Mouse (Mus musculus): ENCODE measurements around the gene Dhdh. TPM values are rescaled to one million over a fixed set of nuclear protein-coding genes. Genes with fewer than 3 reads are reported as not detected.
"Not testable (repeated sequence)": the region's sequence is repeated elsewhere in the genome, so short reads cannot be mapped to it uniquely, and the experiment has no call there.

Gene Dhdh
- total RNA-seq, 1 experiment from 2014 or later, result 7.5 TPM

- ATAC-seq (replicated peaks; ENCODE audit: insufficient number of reproducible peaks, low FRiP score, low TSS enrichment, poor library complexity, severe bottlenecking), result not testable (repeated sequence)
These were observed 8.3 kb downstream of the Dhdh start for GRCm38 (mm10) chr7:45480310-45480709.

GRCm38 (mm10) chr7:45478774-45479173 lies 9.8 kb downstream of the Dhdh start:
- no peak; the same call in 1 of the 2 replicates for ATAC-seq (replicated peaks; ENCODE audit: insufficient number of reproducible peaks, low FRiP score, low TSS enrichment, poor library complexity, severe bottlenecking)

DNA sequence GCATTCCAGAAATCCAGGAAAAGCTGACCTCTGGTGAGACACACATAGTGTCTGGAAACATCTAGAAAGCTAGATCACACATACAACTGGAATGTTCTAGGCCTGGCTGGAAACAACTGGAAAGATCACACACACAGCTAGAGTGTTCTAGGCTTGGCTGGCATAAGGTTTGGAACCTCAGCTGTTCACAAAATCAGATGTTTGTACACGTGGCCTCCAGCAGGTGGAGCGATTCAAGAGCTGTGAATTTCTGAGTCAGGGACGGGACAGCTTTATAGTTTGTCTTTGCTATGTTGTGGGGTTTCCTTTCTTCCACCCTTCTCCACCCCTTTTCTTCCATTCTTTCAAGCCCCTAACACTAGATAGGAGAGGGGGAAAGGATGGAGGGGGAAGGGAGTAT lies 11.6 kb downstream of the Dhdh start:
- ATAC-seq (replicated peaks; ENCODE audit: insufficient number of reproducible peaks, low FRiP score, low TSS enrichment, poor library complexity, severe bottlenecking), result peak; percentile 63

DNA sequence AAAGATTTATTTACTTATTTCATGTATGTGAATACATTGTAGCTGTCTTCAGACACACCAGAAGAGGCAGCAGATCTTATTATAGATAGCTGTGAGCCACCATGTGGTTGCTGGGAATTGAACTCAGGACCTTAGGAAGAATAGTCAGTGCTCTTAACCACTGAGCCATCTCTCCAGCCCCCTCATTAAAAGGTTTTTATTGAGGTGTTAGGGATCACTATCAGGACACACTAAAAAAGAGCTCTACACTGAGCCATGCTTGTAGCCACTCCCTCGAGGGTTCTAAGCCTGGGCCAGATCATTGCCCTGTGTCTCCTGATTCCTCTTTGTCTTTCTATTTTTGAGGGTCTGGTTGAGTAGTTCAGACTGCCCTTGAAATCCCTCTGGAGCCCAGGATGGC lies 12.2 kb downstream of the Dhdh start:
- ATAC-seq (replicated peaks; ENCODE audit: insufficient number of reproducible peaks, low FRiP score, low TSS enrichment, poor library complexity, severe bottlenecking), result no peak

DNA sequence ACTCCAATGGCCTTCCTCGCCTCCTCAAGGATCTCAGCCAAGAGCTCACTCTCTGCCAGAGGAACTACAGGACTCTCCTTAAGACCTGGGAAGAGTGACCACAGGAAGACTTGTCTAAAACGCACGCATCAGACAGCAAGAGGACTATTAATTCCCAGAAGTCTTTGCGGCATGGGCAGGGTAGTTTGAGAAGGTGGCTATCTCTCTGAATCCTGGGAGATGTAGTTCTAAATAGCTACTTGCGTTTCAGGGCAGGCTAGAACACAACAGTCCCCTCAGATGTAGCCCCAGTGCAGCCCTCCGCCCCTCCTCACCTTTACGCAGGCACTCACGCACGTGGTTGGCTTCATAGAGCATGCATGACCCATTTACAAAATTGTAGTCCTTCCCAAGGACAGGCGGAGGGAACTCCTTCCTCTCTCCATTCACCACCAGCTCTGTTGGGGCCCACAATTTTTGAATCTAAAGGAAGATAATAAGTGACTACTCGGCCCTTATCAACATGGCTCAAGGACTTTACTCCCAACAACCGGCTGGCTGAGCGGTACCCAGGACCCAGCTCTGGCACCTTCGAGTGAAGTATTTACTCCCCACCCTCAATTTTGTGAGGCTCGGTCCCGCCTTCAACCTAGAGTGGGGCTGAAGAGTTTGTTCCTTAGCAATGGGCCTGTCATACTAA lies 13.2 kb downstream of the Dhdh start:
- ATAC-seq (replicated peaks; ENCODE audit: insufficient number of reproducible peaks, low FRiP score, low TSS enrichment, poor library complexity, severe bottlenecking), result no peak

DNA sequence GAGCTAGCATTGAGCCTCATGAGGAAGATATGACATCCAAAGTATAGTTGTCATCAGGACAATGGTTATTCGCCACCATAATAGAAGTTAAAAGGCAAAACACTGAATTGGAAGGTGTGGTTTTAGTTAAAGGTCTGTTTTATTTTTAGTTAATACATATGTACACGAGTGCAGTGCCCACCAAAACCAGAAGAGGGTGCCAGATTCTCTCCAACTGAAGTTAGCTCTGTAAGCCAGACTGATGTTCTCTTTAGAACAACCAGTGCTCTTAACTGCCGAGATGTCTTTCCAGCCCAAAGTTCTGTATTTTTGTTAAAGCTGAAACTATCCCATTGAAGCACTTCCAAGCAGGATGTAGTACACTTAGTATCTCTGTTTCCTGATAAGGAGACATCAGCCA lies 17.7 kb downstream of the Dhdh start:
- ATAC-seq (replicated peaks; ENCODE audit: insufficient number of reproducible peaks, low FRiP score, low TSS enrichment, poor library complexity, severe bottlenecking), result 0 out of 2 replicates have a peak, but pooled peaks have one; percentile 45

- no peak for ATAC-seq (replicated peaks; ENCODE audit: insufficient number of reproducible peaks, low FRiP score, low TSS enrichment, poor library complexity, severe bottlenecking)
These were observed 21.4 kb downstream of the Dhdh start for GRCm38 (mm10) chr7:45467090-45467670.

DNA sequence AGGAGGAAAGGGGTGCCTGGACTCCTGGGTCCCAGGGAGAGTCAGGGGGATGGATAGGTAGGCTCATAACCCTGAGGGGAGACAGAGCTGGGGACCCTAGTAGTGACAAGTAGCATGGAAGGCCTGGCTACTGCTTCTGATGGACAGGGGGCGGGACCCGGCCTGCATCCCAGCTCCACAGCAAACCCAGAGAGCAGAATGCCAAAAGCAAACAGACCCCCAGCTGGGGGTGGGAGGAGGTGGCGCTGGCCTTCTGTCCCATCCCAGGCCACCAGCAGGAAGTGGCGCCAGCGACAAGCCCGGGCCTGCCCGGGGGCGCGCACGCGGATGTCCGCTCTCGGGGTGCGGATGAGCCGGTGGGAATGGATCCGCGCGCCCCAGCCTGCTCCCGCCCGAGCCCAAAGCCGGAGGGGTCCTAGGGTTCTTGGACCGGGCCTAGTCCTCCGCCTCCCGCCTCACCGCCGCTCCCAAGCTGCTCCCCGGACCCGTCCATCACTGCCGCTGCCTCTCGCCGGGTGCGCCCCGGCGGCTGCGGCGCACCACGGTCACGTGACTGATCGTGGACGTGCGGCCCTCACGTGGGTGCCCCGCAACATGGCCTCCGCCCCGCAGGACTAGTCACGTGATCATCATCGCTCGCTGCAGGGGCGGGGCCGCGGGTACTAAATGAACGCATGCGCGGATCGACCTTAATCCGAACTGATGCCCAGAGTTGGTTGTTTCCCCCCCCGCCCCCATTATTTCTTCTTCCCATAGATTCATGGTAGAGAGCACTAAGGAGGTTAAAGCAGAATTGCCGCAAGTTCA lies 22.1 kb downstream of the Dhdh start, which contains the start of gene Bax:
Bax (minus strand) TSS at position 616 of the 807 bp plus-strand sequence.
- peak; percentile 84 for ATAC-seq (replicated peaks; ENCODE audit: insufficient number of reproducible peaks, low FRiP score, low TSS enrichment, poor library complexity, severe bottlenecking)

DNA sequence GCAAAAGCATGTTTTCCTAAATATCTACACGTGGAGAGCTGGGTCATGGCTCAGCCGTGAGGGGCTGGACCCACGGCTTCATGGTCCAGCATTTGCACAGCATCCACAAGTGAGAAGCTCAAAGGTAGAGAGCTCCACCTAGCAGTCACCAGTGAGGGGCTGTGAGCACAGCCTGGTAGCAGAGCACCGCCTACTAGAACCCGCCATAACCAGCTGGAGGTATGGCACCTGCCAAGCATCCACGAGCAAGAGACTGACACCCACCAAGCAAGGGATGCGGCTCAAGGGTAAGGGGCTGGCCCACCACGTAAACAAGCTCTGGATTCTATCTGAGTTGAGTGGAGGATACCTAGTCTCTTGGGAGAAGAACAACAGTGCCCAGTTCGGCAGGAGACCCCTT lies 23.1 kb downstream of the Dhdh start:
- ATAC-seq (replicated peaks; ENCODE audit: insufficient number of reproducible peaks, low FRiP score, low TSS enrichment, poor library complexity, severe bottlenecking), result no peak

DNA sequence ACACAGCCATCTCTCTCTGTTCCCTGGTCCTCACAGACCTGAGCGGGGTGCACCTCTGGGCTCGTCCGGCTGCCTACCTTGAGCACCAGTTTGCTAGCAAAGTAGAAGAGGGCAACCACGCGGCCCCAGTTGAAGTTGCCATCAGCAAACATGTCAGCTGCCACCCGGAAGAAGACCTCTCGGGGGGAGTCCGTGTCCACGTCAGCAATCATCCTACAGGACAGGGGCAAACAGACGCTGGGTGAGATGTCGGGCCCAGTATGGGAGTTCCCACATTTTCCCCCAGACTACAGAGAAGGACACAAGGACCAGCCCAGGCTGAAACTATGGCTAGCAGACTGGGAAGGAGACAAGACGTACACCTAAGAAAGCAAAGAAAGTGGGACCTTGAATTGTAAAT lies 23.5 kb downstream of the Dhdh start:
- ATAC-seq (replicated peaks; ENCODE audit: insufficient number of reproducible peaks, low FRiP score, low TSS enrichment, poor library complexity, severe bottlenecking), result no peak

DNA sequence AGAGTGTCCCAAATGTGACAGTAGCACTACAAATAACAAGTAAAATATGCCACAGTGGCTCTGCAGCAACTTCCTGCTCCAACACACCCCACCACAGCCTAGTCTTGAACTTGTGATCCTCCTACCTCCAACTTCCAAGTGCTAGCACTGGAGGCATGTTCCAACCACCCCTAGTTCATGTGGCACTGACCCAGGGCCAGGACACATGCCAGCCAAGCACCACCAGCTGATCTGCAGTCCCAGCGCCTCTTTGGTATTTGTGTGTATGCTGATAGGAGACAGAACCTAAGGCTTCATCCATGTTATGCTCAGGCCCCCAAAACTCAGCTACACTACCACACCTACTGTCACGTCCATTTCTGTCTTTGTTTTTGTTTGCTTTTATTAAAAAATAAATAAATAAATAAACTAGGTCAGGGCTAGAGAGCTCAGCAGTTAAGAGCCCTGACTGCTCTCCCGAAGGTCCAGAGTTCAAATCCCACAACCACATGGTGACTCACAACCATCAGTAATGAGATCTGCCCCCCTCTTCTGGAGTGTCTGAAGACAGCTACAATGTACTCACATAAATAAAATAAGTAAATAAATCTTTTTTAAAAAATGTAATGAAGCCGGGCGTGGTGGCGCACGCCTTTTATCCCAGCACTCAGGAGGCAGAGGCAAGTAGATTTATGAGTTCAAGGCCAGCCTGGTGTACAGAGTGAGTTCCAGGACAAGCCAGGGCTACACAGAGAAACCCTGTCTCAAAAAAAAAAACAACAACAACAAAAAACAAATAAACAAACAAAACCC lies 24.4 kb downstream of the Dhdh start:
- no peak for ATAC-seq (replicated peaks; ENCODE audit: insufficient number of reproducible peaks, low FRiP score, low TSS enrichment, poor library complexity, severe bottlenecking)

DNA sequence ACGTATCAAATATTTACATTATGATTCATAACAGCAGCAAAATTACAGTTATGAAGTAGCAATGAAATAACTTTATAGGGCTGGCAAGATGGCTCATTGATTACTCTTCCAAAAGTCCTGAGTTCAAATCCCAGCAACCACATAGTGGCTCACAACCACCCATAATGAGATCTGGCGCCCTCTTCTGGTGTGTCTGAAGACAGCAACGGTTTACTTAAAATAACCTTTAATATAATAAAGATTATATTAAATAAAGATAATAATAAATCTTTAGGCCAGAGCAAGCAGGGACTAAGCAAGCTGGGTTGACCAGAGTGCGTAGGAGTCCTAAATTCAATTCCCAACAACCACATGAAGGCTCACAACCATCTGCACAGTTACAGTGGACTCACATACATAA lies 25.7 kb downstream of the Dhdh start:
- not testable (repeated sequence) for ATAC-seq (replicated peaks; ENCODE audit: insufficient number of reproducible peaks, low FRiP score, low TSS enrichment, poor library complexity, severe bottlenecking)

DNA sequence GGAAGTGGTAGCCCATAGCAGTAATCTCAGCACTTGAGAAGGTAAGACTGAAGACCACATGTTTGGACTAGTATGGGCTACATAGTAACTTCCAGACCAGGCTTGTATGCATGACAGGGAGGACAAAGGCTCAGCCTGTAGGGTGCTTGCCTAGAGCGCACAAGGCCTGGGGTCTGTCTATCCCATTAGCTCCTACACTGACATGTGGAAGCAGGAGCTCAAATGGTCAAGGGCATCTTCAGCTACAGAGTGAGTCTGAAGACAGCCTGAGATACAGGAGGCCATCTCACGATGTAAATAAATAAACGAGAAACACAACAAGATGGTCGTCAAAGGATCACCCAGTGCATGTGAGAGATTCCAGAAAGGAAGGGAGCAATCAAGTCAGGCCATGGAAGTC lies 26.3 kb downstream of the Dhdh start:
- no peak for ATAC-seq (replicated peaks; ENCODE audit: insufficient number of reproducible peaks, low FRiP score, low TSS enrichment, poor library complexity, severe bottlenecking)

DNA sequence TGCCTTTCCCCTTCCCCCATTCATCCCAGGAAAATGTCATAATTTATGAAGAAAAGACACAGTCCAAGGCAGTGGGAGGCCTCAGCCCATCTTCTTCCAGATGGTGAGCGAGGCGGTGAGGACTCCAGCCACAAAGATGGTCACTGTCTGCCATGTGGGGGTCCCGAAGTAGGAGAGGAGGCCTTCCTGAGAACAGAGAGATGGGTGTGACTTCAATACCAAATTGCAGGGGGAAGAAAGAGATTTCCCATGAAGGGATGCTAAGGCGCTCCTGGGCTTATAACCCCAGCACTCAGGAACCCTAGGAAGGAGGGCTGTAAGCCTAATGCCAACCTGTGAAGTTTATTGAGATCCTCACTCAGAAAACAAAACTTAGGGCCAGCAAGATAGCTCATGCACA lies 26.8 kb downstream of the Dhdh start:
- no peak for ATAC-seq (replicated peaks; ENCODE audit: insufficient number of reproducible peaks, low FRiP score, low TSS enrichment, poor library complexity, severe bottlenecking)

DNA sequence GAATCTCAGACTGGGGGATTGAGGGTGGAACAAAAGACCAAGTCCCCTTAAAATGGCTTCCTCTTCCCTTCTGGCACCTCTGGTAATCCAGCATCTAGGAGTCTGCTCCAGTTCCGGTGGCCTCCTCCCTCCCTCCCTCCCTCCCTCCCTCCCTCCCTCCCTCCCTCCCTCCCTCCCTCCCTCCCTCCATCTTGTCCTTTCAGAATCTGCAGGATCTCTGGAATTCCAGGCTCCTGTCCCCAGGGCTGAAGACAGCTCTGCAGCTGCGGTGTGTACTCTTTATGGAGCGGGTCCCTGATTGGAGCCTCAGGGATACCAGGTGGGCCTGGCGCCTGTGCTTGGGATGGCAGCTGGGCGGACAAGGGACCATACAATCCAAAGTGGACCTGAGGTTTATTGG lies 27.3 kb downstream of the Dhdh start:
- ATAC-seq (replicated peaks; ENCODE audit: insufficient number of reproducible peaks, low FRiP score, low TSS enrichment, poor library complexity, severe bottlenecking), result no peak

DNA sequence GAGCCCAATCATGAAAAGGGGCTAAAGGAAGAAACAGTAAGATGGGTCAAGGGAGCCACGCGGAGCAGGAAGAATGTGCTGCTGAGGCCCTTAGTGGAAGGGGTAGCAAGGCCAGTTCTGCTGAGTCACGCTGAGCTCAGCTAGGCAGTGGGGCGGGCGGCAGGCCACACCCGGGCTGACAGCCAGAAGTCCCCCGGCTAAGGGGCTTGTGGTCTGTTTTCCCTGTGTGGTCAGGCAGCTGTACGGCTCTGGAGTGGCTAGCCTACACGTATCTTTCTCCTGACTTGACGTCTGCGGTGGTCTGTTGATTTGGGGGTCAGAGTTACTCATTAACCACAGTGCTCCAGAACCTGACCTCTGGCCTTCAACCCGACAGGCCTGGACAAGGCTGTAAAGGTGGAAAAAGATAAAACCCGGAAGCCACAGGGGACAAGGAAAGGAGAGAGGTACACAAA lies 27.7 kb downstream of the Dhdh start:
- ATAC-seq (replicated peaks; ENCODE audit: insufficient number of reproducible peaks, low FRiP score, low TSS enrichment, poor library complexity, severe bottlenecking), result peak; percentile 20; the same call in 1 of the 2 replicates

GRCm38 (mm10) chr7:45460377-45460776 lies 28.2 kb downstream of the Dhdh start:
- ATAC-seq (replicated peaks; ENCODE audit: insufficient number of reproducible peaks, low FRiP score, low TSS enrichment, poor library complexity, severe bottlenecking), result no peak

- peak; percentile 80 for ATAC-seq (replicated peaks; ENCODE audit: insufficient number of reproducible peaks, low FRiP score, low TSS enrichment, poor library complexity, severe bottlenecking)
These were observed 29.0 kb downstream of the Dhdh start, which contains the start of gene Ftl1 for GRCm38 (mm10) chr7:45459564-45460140. Gene Ftl1 (minus strand): TSS chr7:45459884.

Data from monocyte, adult 5-6 weeks (primary cell).